Mouse (Mus musculus) heart, adult 2 months (tissue): ENCODE results near the gene Ypel3.

ENCODE experiments used
- CTCF ChIP-seq: fragments of 200-600 bp; IDR thresholded peaks from 2 replicates; pipeline ENCODE4 v1.8.1; 2022; ENCODE audit warnings: antibody characterized with exemption, mild to moderate bottlenecking, moderate library complexity
- EP300 ChIP-seq: fragments of 200-500 bp; IDR thresholded peaks from 2 replicates; pipeline ENCODE4 v1.6.1; 2011; ENCODE audit warnings: low read depth, low read length, control low read depth; ENCODE audit not compliant: insufficient read depth
- POLR2A ChIP-seq: fragments of 200-500 bp; IDR thresholded peaks from 2 replicates; pipeline ENCODE4 v1.6.1; 2011; ENCODE audit warnings: mild to moderate bottlenecking, low read depth, low read length, control low read depth; ENCODE audit not compliant: insufficient read depth

- no peak for TF ChIP-seq POLR2A
- TF ChIP-seq CTCF: no peak
- TF ChIP-seq EP300: no peak
Measured at GRCm38 (mm10) chr7:126781661-126782370, 5.1 kb downstream of the Ypel3 start.
